Mouse (Mus musculus): ENCODE measurements around the gene Mpp2. TPM values are rescaled to one million over a fixed set of nuclear protein-coding genes. Genes with fewer than 3 reads are reported as not detected.

The Mpp2 gene
- polyA plus RNA-seq, 1 experiment from 2014 or later: 12.8 TPM

DNA sequence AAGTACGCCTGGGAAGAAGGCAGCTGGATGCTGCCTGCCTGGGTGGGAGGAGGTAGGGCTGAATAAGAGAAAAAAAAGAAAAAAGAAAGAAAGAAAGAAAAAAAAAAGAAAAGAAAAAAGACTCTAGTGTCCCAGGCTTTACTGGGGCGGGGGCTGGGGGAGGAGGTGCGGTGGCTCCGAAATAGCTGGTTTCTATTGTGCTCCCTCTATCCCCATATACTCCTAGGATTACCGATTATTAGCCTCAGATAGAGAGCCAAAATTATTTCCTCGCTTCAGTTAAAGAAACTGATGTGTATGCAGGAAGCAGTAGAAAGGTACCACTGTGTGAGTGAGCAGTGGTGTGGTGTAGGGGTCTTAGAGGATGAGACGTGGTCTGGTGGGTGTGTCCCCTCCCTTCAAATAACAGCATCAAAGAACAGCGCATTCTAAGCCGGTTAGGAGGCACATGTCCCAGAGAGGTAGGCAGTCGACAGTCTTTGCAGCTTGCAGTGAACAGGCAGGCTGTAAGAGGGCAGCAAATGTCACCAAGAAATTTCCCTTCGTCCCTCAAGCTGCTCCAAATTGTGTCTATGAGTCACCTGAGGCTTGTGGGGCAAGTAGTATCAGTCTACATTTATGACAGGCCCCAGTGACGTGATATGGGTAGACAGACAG is 60.8 kb downstream of the Mpp2 start:
- 12% methylated on average over 12 of the region's 12 CpGs for WGBS
- Histone ChIP-seq H3K27me3 (replicated peaks; ENCODE audit: control insufficient read depth, insufficient read depth, low read length) (peaks cover 49% of the 10 kb centered on the region), H3K4me2 (peak overlapping the region; percentile 85), H3K9me3 (ENCODE audit: control insufficient read depth, low read length) (no peaks in the 10 kb centered on the region), H3K4me3 (ENCODE audit: low read depth, low read length) (peak overlapping the region; percentile 60), H3K9ac (ENCODE audit: low read depth, low read length) (peak overlapping the region; percentile 54; the same call in 1 of the 2 replicates), H3K4me1 (replicated peaks; ENCODE audit: control insufficient read depth, insufficient read depth, low read length) (peaks cover 12% of the 10 kb centered on the region), H3K36me3 (ENCODE audit: control insufficient read depth, insufficient read depth, low read length) (no peaks in the 10 kb centered on the region), H3K27ac (ENCODE audit: low read depth, low read length) (no peak overlapping the region)
- DNase-seq (ENCODE audit: low spot score): no peak
- ATAC-seq (replicated peaks; ENCODE audit: low FRiP score): no peak

DNA sequence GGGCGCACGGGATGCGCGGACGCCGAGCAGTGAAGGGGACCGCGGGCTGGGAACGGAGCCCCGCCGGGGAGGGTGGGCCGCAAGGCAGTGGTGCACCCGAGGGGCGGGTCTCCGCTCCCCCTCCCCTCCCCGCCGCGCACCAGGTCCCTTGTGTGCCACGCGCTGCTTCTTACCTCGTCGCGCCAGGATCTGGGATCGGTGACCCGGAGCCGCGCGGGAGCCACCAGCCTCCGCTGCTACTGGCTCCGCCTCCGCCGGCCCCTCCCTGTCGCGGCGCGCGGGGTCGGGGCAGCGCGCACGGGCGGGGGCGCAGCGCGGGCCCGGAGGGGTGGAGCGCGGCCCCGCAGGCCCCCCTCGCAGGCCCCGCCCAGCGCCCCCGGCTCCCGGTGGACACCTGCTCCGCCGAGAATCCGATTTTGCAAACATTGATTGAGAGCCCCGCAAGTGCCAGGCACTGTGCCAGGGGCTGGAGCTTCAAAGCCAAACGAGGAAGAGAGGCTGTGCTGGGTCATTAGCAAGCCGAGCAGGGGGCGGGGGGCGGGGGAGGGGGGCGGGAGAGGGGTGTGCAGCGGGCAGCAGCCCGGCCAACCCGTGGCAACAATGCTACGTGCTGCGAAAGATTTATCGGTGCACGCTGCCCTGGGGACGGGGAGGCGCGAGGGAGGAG is 61.5 kb downstream of the Mpp2 start:
- H3K4me1 ChIP-seq (replicated peaks; ENCODE audit: control insufficient read depth, insufficient read depth, low read length): peaks cover 12% of the 10 kb centered on the region
- ATAC-seq (replicated peaks; ENCODE audit: low FRiP score) (peak; percentile 64), DNase-seq (ENCODE audit: low spot score) (peak; percentile 51)
- H3K27me3 ChIP-seq (replicated peaks; ENCODE audit: control insufficient read depth, insufficient read depth, low read length): peaks cover 49% of the 10 kb centered on the region
- no peaks in the 10 kb centered on the region for H3K36me3 ChIP-seq (ENCODE audit: control insufficient read depth, insufficient read depth, low read length)
- H3K9ac ChIP-seq (ENCODE audit: low read depth, low read length): peak overlapping the region; percentile 54
- peak overlapping the region; percentile 85 for H3K4me2 ChIP-seq
- WGBS: under 1% methylated on average over 73 of the region's 73 CpGs
- H3K4me3 ChIP-seq (ENCODE audit: low read depth, low read length): peak overlapping the region; percentile 60
- H3K9me3 ChIP-seq (ENCODE audit: control insufficient read depth, low read length): no peaks in the 10 kb centered on the region
- no peak overlapping the region for H3K27ac ChIP-seq (ENCODE audit: low read depth, low read length)

DNA sequence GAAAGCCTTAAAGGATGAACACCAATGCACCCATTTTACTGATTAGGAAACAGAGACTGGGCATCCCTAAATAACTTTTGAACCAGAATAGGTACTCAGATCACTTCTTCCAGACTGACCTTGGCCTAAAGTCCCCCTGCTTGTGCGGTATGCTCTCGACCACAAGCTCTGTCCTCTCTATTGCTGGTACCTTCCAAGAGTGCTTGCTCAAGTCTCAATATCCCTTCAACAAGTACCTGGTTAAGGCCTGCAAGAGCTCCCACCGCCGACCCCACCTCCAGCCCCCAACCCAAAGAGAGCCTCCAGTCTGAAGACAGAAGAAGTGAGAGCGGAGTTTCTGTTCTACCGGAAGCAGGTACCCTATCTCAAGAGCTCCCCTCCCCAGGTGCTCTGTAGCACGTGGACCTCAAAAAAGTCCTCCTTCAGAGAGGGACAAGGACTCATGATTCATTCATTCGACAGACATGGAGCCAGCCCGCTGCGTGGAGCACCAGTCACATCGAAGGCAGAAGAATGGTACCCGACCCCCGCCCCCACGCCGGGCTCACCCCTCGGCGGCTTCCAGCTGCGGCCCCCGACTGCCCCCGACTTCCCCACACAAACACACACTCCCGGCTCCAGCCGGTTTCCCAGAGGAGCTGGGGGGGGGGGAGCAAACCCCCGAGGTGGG is 62.2 kb downstream of the Mpp2 start:
- Histone ChIP-seq H3K9me3 (ENCODE audit: control insufficient read depth, low read length) (no peaks in the 10 kb centered on the region), H3K27me3 (replicated peaks; ENCODE audit: control insufficient read depth, insufficient read depth, low read length) (peaks cover 47% of the 10 kb centered on the region), H3K9ac (ENCODE audit: low read depth, low read length) (peak overlapping the region; percentile 54), H3K27ac (ENCODE audit: low read depth, low read length) (no peak overlapping the region), H3K36me3 (ENCODE audit: control insufficient read depth, insufficient read depth, low read length) (no peaks in the 10 kb centered on the region), H3K4me2 (peak overlapping the region; percentile 85), H3K4me3 (ENCODE audit: low read depth, low read length) (peak overlapping the region; percentile 60), H3K4me1 (replicated peaks; ENCODE audit: control insufficient read depth, insufficient read depth, low read length) (peaks cover 12% of the 10 kb centered on the region)
- no peak for ATAC-seq (replicated peaks; ENCODE audit: low FRiP score)
- no peak for DNase-seq (ENCODE audit: low spot score)
- WGBS: 5% methylated on average over 22 of the region's 23 CpGs

DNA sequence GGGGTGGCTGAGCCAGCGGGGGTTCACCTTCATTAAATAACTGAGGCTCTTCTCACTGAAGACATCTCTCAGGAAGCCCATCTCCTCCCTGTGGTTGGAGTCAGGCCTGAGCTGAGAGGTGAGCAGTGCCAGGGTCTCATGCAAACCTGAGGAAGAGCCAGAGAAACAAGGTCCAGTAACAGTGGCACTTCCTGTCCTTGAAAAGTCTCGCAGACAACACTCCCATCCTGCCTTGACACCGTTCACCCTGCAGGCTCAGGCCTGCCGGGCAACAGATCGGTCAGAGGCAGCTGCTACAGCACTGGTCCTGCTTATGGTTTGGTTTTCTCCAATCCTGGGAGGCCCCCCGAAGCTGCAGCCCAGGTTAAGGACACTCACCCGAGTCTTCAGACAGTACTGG is 63.0 kb downstream of the Mpp2 start:
- Histone ChIP-seq H3K9ac (ENCODE audit: low read depth, low read length) (no peak overlapping the region), H3K4me3 (ENCODE audit: low read depth, low read length) (no peak overlapping the region), H3K4me1 (replicated peaks; ENCODE audit: control insufficient read depth, insufficient read depth, low read length) (peaks cover 12% of the 10 kb centered on the region), H3K27me3 (replicated peaks; ENCODE audit: control insufficient read depth, insufficient read depth, low read length) (peaks cover 45% of the 10 kb centered on the region), H3K27ac (ENCODE audit: low read depth, low read length) (no peak overlapping the region), H3K36me3 (ENCODE audit: control insufficient read depth, insufficient read depth, low read length) (no peaks in the 10 kb centered on the region), H3K9me3 (ENCODE audit: control insufficient read depth, low read length) (no peaks in the 10 kb centered on the region), H3K4me2 (peak overlapping the region; percentile 14)
- DNase-seq (ENCODE audit: low spot score): no peak
- no peak for ATAC-seq (replicated peaks; ENCODE audit: low FRiP score)
- WGBS: 35% methylated on average over 7 of the region's 7 CpGs

DNA sequence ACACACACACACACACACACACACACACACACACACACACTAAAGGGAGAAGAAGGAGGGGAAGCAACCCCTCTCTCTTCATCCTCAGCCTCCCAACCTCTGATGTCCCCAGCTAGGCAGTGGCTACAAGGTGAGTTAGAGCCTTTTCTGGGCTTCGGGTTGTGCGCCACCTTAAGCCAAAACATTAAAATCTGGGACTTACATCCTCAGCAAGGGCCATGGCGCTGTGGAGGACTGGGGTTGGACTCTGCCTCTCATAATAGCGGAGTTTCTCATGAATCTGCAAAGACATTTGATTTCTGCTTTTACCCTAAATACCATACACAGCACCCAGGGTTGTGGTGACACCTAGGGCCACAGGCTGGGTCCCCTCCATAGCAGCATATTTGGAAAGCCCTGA is 63.4 kb downstream of the Mpp2 start:
- no peaks in the 10 kb centered on the region for H3K9me3 ChIP-seq (ENCODE audit: control insufficient read depth, low read length)
- no peak overlapping the region for H3K4me2 ChIP-seq
- H3K9ac ChIP-seq (ENCODE audit: low read depth, low read length): no peak overlapping the region
- no peaks in the 10 kb centered on the region for H3K36me3 ChIP-seq (ENCODE audit: control insufficient read depth, insufficient read depth, low read length)
- H3K4me1 ChIP-seq (replicated peaks; ENCODE audit: control insufficient read depth, insufficient read depth, low read length): peaks cover 12% of the 10 kb centered on the region
- H3K27me3 ChIP-seq (replicated peaks; ENCODE audit: control insufficient read depth, insufficient read depth, low read length): peaks cover 45% of the 10 kb centered on the region
- WGBS: 82% methylated on average over 4 of the region's 4 CpGs
- no peak overlapping the region for H3K4me3 ChIP-seq (ENCODE audit: low read depth, low read length)
- no peak overlapping the region for H3K27ac ChIP-seq (ENCODE audit: low read depth, low read length)
- ATAC-seq (replicated peaks; ENCODE audit: low FRiP score) (no peak), DNase-seq (ENCODE audit: low spot score) (no peak)

DNA sequence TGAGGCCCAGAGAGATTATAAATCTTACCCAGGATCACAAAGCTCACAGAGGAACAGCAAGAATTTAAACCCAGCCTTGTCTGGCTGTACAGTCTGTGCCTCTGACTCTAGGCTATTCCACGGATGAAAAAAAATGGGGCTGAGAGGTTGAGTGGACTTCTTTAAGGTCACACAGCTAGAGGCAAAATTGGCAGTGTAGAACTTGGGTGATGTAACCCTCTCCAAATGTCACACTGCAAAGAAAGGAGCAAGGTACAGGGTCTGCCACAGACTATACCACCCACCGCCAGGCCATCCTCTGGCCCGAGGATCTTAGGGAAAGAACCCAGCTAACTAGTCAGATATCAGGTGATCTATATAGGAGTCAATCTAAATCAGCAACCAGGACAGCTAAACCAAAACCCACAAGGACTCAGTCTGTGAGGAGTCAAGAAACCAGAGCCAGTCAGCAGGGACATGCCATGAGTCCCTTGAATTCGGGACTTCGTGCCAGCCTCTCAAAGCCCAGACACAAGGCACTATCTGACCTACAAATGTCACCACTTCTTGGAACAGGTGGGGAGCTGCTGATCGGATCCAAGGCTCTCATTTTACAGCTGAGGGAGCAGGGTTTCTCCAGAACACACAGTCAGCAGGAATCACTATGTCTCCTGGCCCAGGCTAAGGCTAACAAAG is 64.1 kb downstream of the Mpp2 start:
- Histone ChIP-seq H3K9me3 (ENCODE audit: control insufficient read depth, low read length) (no peaks in the 10 kb centered on the region), H3K4me2 (no peak overlapping the region), H3K27me3 (replicated peaks; ENCODE audit: control insufficient read depth, insufficient read depth, low read length) (peaks cover 45% of the 10 kb centered on the region), H3K4me1 (replicated peaks; ENCODE audit: control insufficient read depth, insufficient read depth, low read length) (peaks cover 10% of the 10 kb centered on the region), H3K27ac (ENCODE audit: low read depth, low read length) (no peak overlapping the region), H3K36me3 (ENCODE audit: control insufficient read depth, insufficient read depth, low read length) (no peaks in the 10 kb centered on the region), H3K4me3 (ENCODE audit: low read depth, low read length) (no peak overlapping the region), H3K9ac (ENCODE audit: low read depth, low read length) (no peak overlapping the region)
- DNase-seq (ENCODE audit: low spot score) (no peak), ATAC-seq (replicated peaks; ENCODE audit: low FRiP score) (no peak)
- 77% methylated on average over 6 of the region's 6 CpGs for WGBS

DNA sequence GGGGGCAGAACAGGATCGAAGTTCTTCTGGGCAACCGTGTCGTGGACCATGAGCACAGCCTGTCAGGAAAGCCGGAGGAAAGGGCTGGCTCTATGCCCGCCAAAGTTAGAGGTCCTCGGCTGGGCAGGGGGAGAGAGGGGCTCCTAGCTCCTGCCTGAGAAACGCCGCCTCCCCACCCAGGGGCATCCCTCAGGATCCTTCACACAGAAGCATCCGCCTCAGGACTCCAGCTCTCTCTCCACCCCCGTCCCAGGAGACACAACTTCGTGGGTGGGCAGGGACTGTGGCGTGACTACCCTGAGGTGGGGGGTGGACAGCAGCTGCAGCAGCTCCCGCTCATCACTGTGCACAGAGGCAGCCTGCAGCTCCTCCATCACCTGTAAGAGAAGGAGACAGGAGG is 64.9 kb downstream of the Mpp2 start:
- Histone ChIP-seq H3K4me2 (no peak overlapping the region), H3K36me3 (ENCODE audit: control insufficient read depth, insufficient read depth, low read length) (no peaks in the 10 kb centered on the region), H3K9ac (ENCODE audit: low read depth, low read length) (no peak overlapping the region), H3K9me3 (ENCODE audit: control insufficient read depth, low read length) (no peaks in the 10 kb centered on the region), H3K4me1 (replicated peaks; ENCODE audit: control insufficient read depth, insufficient read depth, low read length) (peaks cover 7% of the 10 kb centered on the region), H3K27me3 (replicated peaks; ENCODE audit: control insufficient read depth, insufficient read depth, low read length) (peaks cover 45% of the 10 kb centered on the region), H3K27ac (ENCODE audit: low read depth, low read length) (no peak overlapping the region), H3K4me3 (ENCODE audit: low read depth, low read length) (no peak overlapping the region)
- ATAC-seq (replicated peaks; ENCODE audit: low FRiP score) (no peak), DNase-seq (ENCODE audit: low spot score) (no peak)
- 75% methylated on average over 13 of the region's 13 CpGs for WGBS

DNA sequence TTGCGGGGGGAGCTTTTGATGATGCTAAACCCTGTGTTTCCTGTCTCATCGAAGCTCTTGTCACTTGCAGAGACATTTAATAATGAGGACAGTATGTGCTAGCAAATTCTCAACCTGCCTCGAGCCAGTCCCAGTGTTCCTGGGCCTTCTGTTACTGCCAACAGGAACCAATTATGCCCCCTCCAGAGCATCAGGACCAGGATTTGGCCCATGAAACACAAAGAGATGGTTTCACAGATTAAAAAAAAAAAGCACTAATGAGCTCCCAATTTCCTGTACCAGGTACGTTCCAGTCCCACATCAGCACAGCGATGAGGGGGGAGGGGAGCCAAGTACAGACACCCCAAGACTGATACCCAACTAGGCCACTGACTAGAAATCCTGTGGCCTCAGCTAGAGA is 67.1 kb downstream of the Mpp2 start:
- ATAC-seq (replicated peaks; ENCODE audit: low FRiP score) (no peak), DNase-seq (ENCODE audit: low spot score) (no peak)
- Histone ChIP-seq H3K27ac (ENCODE audit: low read depth, low read length) (no peak overlapping the region), H3K9me3 (ENCODE audit: control insufficient read depth, low read length) (no peaks in the 10 kb centered on the region), H3K4me3 (ENCODE audit: low read depth, low read length) (no peak overlapping the region), H3K27me3 (replicated peaks; ENCODE audit: control insufficient read depth, insufficient read depth, low read length) (peaks cover 23% of the 10 kb centered on the region), H3K36me3 (ENCODE audit: control insufficient read depth, insufficient read depth, low read length) (no peaks in the 10 kb centered on the region), H3K9ac (ENCODE audit: low read depth, low read length) (no peak overlapping the region), H3K4me1 (replicated peaks; ENCODE audit: control insufficient read depth, insufficient read depth, low read length) (no peaks in the 10 kb centered on the region), H3K4me2 (no peak overlapping the region)
- WGBS: 80% methylated on average over 5 of the region's 5 CpGs
